Mouse (Mus musculus): Measurements from ENCODE around the gene Fabp6. TPM values are rescaled to one million over a fixed set of nuclear protein-coding genes. Genes with fewer than 3 reads are reported as not detected.

Gene Fabp6
- polyA plus RNA-seq, 1 experiment from 2014 or later, result not detected

DNA sequence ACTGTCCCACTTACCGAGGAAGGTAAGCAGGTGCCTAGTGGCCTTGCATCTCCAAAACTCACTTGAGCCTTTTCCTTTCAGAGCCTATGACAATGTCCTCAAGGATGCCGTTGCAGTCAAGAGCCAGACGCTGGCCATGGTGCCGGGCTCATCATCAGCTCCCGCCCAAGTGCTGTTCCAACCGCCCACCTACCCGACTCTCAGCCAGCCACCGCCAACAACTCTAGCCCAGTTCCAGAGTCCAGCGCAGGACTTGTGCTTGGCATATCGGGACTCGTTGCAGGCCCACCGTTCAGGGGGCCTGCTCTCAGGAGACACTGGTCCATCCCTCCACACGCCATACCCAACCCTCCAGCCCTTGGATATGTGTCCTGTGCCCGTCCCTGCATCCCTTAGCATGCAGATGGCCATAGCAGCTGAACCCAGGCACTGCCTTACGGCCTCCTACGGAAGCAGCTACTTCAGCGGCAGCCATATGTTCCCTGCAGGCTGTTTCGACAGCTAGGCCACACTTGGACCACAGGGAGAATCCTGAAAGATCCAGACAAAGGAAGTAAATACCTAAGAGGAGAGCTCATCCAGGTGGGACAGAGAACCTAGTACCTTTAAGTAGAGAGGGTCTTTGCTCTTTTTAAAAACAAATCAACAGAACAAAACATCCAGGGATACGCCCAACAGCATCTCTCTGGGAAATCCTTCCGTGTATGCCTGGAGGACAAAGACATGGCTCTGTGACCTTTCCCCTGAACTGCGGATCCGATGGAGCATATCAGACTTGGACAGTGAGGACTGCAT lies 15.9 kb downstream of the Fabp6 start:
- H3K27me3 ChIP-seq (ENCODE audit: poor library complexity, severe bottlenecking), result no peaks in the 10 kb centered on the region
- no peaks in the 10 kb centered on the region for H3K9me3 ChIP-seq
- peaks cover 9% of the 10 kb centered on the region for H3K4me1 ChIP-seq
- H3K27ac ChIP-seq, result no peak overlapping the region
- peaks cover 91% of the 10 kb centered on the region for H3K36me3 ChIP-seq (replicated peaks)
- no peak overlapping the region for H3K4me3 ChIP-seq
- DNase-seq (ENCODE audit: extremely low spot score, low spot score), result no peak
- WGBS, result 91% methylated on average over 22 of the region's 22 CpGs

DNA sequence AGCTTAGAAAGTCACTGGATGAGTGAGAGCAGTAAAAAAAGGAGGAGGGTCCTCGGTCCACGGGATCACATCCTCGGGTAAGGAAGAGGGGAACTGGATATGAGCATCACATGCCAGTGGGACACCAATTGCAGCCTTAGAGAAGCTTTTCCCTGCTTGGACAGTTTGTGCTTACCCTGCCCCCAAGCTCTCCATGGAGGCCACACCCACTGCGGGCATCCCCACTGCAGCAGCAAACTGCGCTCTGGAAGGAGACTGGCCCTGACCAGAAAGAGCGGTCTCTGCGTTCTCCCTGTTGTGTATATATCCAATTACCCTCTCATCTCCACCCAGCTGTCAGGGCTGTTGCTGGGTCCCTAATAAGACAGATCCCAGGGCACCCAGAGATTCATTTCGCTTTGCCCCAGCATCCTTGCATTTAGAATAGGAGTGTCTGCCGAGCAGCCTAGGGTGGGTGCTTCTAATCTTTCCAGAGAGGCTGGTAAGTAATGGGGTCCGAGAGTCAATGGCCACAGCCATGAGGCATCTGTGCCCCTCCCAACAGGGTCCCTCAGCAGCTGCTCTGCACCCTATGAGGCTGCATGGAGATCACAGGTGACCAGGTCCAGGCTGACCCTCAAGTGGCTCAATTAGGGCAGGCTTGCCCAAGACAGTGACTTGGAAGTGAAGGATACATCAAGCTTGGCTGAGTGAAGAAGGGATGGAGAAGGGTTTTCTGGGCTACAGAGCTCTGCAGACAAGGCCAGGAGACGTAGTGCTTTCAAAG lies 23.4 kb downstream of the Fabp6 start:
- peak overlapping the region; percentile 4; the same call in 1 of the 2 replicates for H3K27ac ChIP-seq
- H3K4me1 ChIP-seq, result peaks cover 41% of the 10 kb centered on the region
- whole genome bisulfite sequencing, result 44% methylated on average over 11 of the region's 11 CpGs
- peaks cover 68% of the 10 kb centered on the region for H3K36me3 ChIP-seq (replicated peaks)
- no peak for DNase-seq (ENCODE audit: extremely low spot score, low spot score)
- H3K4me3 ChIP-seq, result no peak overlapping the region
- no peaks in the 10 kb centered on the region for H3K9me3 ChIP-seq
- H3K27me3 ChIP-seq (ENCODE audit: poor library complexity, severe bottlenecking), result 0 out of 2 replicates have a peak, but pooled peaks cover 5% of the 10 kb centered on the region

DNA sequence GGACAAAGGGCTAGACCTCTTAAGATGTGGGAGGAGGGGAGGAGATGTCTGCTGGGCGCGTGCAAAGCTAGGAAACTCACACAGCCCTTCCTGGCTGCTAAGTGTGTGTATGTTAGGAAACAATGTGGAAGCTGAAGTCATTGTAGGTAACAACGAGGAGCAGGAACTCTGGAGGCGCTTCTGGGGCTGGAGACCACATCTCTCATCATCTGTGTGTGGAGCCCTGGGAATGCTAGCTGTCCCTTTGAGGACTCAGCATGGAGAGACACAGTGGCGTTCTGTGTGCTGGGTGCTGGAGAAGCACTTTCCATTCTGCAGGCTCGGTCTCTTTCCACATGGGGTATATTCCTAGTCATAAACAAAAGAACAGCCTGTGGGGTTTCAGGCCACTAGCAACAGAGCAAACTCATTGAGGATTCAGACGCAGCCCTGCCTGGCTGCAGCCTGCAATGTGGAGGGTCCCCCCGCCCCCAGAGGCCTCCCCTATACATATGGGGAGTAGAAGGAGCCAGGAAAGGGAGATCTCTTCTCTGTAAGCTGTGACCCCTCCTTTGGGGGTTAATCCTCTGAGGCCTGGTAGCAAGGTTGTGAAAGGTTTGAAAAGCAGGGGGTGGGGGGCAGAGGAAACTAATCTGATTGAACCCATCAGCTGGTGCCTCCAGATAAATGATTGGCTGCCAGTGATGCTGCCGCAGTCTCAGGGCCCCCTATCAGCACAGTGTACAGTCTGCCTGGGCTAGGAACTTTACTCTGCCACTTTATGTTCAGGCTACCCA lies 25.8 kb downstream of the Fabp6 start:
- Histone ChIP-seq H3K9me3 (no peaks in the 10 kb centered on the region), H3K36me3 (replicated peaks) (peaks cover 52% of the 10 kb centered on the region), H3K27ac (peak overlapping the region; percentile 89), H3K4me1 (peaks cover 60% of the 10 kb centered on the region), H3K27me3 (ENCODE audit: poor library complexity, severe bottlenecking) (0 out of 2 replicates have a peak, but pooled peaks cover 5% of the 10 kb centered on the region), H3K4me3 (peak overlapping the region; percentile 39)
- peak; percentile 68 for DNase-seq (ENCODE audit: extremely low spot score, low spot score)
- WGBS, result 1% methylated on average over 9 of the region's 9 CpGs

DNA sequence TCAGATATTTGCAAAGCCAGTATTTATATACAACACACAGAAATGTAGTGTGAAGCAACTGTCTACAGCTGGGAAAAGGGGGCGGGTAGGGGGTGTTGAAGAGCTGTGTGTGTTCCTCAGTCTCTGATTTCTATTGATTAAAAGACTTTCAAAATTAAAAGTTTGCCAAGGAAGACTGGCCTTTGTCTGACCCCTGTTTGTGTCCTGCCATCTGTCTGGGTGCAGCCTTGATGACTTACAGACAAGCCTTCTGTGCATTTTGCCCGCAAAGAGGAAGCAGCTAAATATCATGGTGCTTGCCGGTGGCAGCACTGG lies 26.3 kb downstream of the Fabp6 start:
- 11% methylated on average over 3 of the region's 3 CpGs for WGBS
- H3K27me3 ChIP-seq (ENCODE audit: poor library complexity, severe bottlenecking), result 0 out of 2 replicates have a peak, but pooled peaks cover 5% of the 10 kb centered on the region
- DNase-seq (ENCODE audit: extremely low spot score, low spot score), result no peak
- H3K4me1 ChIP-seq, result peaks cover 66% of the 10 kb centered on the region
- H3K36me3 ChIP-seq (replicated peaks), result peaks cover 50% of the 10 kb centered on the region
- peak overlapping the region; percentile 89 for H3K27ac ChIP-seq
- no peaks in the 10 kb centered on the region for H3K9me3 ChIP-seq
- peak overlapping the region; percentile 39 for H3K4me3 ChIP-seq

DNA sequence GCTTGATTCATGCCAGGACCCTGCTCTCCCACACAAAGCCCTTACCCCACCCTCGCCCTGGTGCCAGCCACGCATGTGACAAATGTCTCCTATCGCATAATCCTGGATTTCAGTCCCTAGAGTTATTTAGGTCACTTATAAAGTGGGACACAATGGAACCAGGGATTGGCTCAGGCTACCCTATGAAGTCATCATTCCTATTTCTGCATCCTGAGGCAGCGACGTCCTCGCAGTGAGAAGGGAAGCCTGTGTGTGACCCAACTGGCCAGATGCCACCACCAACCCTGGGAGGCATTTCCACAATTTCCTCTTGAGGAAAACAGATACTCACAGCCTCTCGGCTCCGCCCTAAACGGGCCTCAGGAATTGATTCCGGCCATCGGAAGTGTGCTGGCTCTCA lies 31.7 kb downstream of the Fabp6 start:
- Histone ChIP-seq H3K4me3 (no peak overlapping the region), H3K4me1 (peaks cover 73% of the 10 kb centered on the region), H3K27ac (peak overlapping the region; percentile 58), H3K36me3 (replicated peaks) (peaks cover 47% of the 10 kb centered on the region), H3K27me3 (ENCODE audit: poor library complexity, severe bottlenecking) (0 out of 2 replicates have a peak, but pooled peaks cover 5% of the 10 kb centered on the region), H3K9me3 (no peaks in the 10 kb centered on the region)
- WGBS, result 81% methylated on average over 11 of the region's 11 CpGs
- no peak for DNase-seq (ENCODE audit: extremely low spot score, low spot score)

DNA sequence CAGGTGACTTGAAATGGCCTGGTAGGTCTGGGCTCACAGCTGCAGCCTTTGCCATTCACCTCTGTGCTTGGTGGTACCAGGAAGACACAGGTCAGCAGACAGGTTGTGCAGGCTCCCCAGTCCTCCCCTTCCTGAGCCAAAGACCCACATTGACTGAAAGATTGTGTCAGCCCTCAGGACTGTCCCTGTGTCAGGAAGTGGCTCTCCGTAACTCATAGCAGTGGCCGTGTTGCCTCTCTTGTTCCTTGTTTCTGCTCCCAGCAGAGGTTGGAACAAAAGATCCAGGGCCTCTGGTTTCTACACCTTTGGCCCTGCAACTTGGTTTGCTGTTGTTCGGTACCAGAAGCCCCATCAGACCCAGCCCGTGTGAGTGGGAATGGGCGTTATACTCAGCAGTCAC lies 32.2 kb downstream of the Fabp6 start:
- H3K4me1 ChIP-seq, result peaks cover 73% of the 10 kb centered on the region
- H3K27me3 ChIP-seq (ENCODE audit: poor library complexity, severe bottlenecking), result 0 out of 2 replicates have a peak, but pooled peaks cover 5% of the 10 kb centered on the region
- WGBS, result 89% methylated on average over 5 of the region's 5 CpGs
- H3K4me3 ChIP-seq, result no peak overlapping the region
- peaks cover 49% of the 10 kb centered on the region for H3K36me3 ChIP-seq (replicated peaks)
- H3K9me3 ChIP-seq, result no peaks in the 10 kb centered on the region
- peak overlapping the region; percentile 58 for H3K27ac ChIP-seq
- DNase-seq (ENCODE audit: extremely low spot score, low spot score), result no peak

DNA sequence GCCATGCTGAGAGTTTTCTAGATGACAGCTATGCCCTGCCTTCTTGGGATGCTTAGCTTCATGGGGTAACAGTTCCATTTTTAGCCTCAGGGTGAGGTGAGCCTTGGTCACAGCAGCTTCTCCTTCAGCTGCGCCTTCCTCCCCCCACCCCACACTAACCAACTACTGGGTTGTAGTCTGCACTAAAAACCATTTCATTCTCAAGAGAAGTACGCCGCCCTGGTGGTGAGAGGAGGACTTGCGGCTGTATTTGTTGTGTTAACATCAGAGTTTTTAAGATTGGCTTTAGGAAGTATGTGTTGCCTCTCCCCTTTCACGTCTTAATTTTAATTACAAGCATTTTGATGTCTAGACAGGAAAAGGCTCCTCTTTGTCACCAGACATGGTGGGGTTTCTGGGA lies 33.1 kb downstream of the Fabp6 start:
- H3K4me3 ChIP-seq, result no peak overlapping the region
- H3K9me3 ChIP-seq, result no peaks in the 10 kb centered on the region
- 0 out of 2 replicates have a peak, but pooled peaks cover 2% of the 10 kb centered on the region for H3K27me3 ChIP-seq (ENCODE audit: poor library complexity, severe bottlenecking)
- H3K27ac ChIP-seq, result no peak overlapping the region
- DNase-seq (ENCODE audit: extremely low spot score, low spot score), result no peak
- WGBS, result 65% methylated on average over 5 of the region's 5 CpGs
- peaks cover 80% of the 10 kb centered on the region for H3K4me1 ChIP-seq
- peaks cover 47% of the 10 kb centered on the region for H3K36me3 ChIP-seq (replicated peaks)

DNA sequence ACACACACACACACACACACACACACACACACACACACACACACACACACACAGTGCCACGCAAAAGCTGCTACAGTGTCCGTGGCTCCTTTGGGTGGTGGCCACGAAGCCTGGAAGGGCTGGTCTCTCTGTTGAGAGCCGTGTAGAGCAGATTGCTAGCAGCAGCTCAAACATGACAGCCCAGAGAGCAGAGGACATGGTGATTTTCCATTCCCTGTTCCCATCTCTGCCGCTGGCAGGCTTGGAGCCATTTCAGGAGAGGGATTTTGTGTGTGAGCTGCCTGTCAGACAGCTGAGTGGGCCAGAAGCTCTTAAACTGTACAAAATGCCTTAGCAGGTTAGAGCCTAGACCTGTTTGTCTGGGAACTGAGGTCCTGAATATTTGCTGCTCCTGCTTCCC lies 34.6 kb downstream of the Fabp6 start:
- H3K4me3 ChIP-seq, result no peak overlapping the region
- H3K4me1 ChIP-seq, result peaks cover 78% of the 10 kb centered on the region
- peaks cover 51% of the 10 kb centered on the region for H3K36me3 ChIP-seq (replicated peaks)
- DNase-seq (ENCODE audit: extremely low spot score, low spot score), result no peak
- no peaks in the 10 kb centered on the region for H3K27me3 ChIP-seq (ENCODE audit: poor library complexity, severe bottlenecking)
- peak overlapping the region; percentile 84 for H3K27ac ChIP-seq
- 72% methylated on average over 5 of the region's 5 CpGs for WGBS
- no peaks in the 10 kb centered on the region for H3K9me3 ChIP-seq

DNA sequence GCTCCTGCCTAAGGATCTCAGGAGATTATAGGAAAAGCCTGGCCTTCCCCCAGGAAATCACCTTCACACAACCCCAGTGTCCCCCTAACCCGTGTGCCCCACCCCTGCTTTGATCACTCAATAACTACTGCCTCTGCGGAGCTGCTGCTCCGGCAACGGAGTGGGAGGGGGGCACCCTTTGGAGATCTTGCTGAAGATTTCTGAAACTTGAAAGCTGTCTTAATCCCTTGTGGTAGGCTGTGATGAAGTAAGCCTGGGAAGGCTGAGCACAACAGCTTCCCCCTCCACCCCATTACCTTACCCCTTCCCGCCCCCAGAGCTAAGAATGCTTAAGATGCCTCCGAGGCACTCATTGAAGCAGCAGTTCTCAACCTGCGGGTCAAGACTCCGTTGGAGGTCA lies 35.5 kb downstream of the Fabp6 start:
- Histone ChIP-seq H3K4me3 (peak overlapping the region; percentile 2; the same call in 1 of the 2 replicates), H3K9me3 (no peaks in the 10 kb centered on the region), H3K27me3 (ENCODE audit: poor library complexity, severe bottlenecking) (no peaks in the 10 kb centered on the region), H3K4me1 (peaks cover 75% of the 10 kb centered on the region), H3K36me3 (replicated peaks) (peaks cover 60% of the 10 kb centered on the region), H3K27ac (peak overlapping the region; percentile 84)
- 3% methylated on average over 8 of the region's 8 CpGs for WGBS
- DNase-seq (ENCODE audit: extremely low spot score, low spot score), result peak; percentile 52

DNA sequence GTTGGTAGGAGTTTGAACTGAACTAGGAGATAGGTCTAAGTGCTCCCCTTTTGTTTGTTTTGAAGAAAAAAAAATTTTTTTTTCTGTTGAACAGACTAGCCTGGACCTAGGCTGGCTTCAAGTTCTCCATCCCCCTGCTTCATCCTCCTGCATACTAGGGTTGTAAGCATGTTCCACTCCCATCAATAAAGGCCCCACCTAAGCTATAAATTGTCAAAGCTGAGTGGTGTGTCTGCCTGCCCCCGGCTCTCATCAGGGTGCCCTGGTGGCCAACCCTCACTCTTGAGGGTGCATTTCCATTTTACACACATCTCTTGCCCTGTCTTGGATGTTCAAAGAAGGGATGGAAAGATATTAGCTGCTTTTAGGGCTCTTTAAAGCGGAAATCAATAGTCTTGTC lies 35.9 kb downstream of the Fabp6 start:
- H3K4me1 ChIP-seq, result peaks cover 77% of the 10 kb centered on the region
- 18% methylated on average over 2 of the region's 2 CpGs for WGBS

DNA sequence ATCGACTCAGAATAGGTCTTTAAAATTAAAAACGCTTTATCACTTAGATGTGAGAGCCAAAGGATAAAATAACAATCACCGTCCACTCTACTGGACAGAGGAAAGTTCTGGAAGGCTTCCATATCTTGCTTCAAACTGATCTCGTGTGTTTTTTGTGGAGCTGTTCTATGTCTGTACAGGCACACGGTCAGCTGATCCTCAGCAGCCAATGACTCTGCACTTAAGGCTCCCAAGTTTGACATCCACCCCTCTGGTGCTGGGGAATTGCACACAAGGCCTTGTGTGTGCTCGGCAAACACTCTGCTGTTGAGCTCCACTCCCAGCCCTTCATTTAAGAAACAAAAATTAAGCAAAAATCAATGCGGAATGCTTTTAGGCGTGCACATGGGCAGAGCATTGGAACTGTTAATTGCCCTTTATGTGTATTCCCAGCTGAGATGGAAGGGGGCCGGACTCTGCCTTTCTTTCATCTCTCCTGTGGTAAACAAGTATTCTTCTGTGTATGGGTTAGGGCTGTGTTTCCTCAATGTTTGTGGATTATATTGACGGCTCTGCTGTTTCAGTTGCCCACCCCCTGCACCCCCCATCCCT lies 37.6 kb downstream of the Fabp6 start:
- peaks cover 66% of the 10 kb centered on the region for H3K36me3 ChIP-seq (replicated peaks)

More for the DNA sequence above, 35.9 kb downstream of the Fabp6 start:
- peaks cover 64% of the 10 kb centered on the region for H3K36me3 ChIP-seq (replicated peaks)
- H3K27me3 ChIP-seq (ENCODE audit: poor library complexity, severe bottlenecking), result no peaks in the 10 kb centered on the region
- no peaks in the 10 kb centered on the region for H3K9me3 ChIP-seq
- peak overlapping the region; percentile 84 for H3K27ac ChIP-seq
- DNase-seq (ENCODE audit: extremely low spot score, low spot score), result no peak
- H3K4me3 ChIP-seq, result no peak overlapping the region

More for the DNA sequence above, 37.6 kb downstream of the Fabp6 start:
- peak overlapping the region; percentile 62 for H3K27ac ChIP-seq
- H3K4me3 ChIP-seq, result no peak overlapping the region
- no peaks in the 10 kb centered on the region for H3K27me3 ChIP-seq (ENCODE audit: poor library complexity, severe bottlenecking)
- H3K4me1 ChIP-seq, result peaks cover 76% of the 10 kb centered on the region
- no peaks in the 10 kb centered on the region for H3K9me3 ChIP-seq
- WGBS, result 75% methylated on average over 10 of the region's 10 CpGs
- no peak for DNase-seq (ENCODE audit: extremely low spot score, low spot score)
